Mouse (Mus musculus) mouse embryonic stem cell (cell line): ENCODE measurements around the gene Frrs1.

ENCODE experiments used
- in situ Hi-C, 2 experiments: fragments of 300-500 bp; cut with MboI; formaldehyde crosslinking; loops; 1 replicate in 1 of 2; 3 replicates in 1 of 2; pipeline ENCODE4 v1.14.3; 2019 to 2020; ENCODE audit warnings: low sequenced_read_pairs in 2 of 2, low pct_unique_long_range_greater_than_20kb in 1 of 2, mixed read lengths in 1 of 2; ENCODE audit not compliant: unreplicated experiment in 1 of 2

The Frrs1 gene

DNA sequence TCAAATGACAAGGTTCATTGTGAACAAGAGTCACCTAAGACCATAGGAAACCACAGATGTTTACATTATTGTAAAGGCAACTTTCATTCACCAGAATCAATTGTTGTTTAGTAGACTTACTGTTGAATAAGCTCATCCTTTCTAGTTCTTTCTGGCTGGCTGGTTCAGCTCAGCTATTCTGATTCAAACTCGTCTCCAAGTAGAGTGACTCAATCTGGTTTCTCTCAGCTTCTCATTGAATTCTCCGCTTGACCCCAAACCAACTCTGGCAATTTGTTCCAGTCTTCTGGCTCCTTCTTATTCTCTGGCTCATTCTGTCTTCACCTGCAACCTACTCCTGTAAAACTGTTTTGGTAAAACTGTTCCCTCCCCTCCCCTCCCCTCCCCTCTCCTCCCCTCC is 18.0 kb upstream of the Frrs1 start:
- in situ Hi-C loops = loop anchor here in 1 of 2 experiments (25.0 kb wide), 1 partner anchor 504 kb away; no protein-coding TSS in a partner anchor

DNA sequence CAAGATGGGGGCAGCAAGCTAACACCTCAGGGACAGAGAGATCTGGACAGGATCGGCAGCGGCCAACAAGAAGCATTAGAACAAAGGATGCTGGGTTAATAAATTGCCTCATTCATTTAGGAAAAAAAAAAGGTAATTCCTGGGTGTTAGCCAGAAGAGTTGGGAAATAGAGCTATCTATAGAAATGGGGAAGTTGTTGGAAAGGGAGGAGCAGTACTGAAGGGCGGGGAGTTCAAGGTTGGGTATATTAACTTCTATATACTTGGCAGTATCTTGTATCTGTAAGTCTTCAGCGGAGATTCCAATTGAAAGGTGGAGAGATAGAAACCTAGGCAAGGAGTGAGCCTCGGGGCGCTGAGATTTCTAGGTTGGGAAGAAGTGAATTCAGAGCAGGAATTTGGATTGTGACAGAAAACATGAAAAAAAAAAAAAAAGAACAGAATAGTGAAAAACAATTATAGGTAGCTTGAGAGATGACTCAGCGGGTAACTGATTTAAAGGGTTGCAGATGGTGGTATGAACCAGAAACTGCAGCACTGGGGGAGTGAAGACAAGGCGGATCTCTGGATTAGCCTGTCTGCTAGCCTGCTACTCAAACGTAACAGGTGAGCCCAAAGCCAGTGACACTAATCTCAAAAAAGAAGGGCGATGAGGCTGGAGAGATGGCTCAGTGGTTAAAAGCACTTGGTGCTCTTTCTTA is 14.2 kb upstream of the Frrs1 start:
- in situ Hi-C loops = loop anchor here in 1 of 2 experiments (25.0 kb wide), 1 partner anchor 508 kb away; no protein-coding TSS in a partner anchor

DNA sequence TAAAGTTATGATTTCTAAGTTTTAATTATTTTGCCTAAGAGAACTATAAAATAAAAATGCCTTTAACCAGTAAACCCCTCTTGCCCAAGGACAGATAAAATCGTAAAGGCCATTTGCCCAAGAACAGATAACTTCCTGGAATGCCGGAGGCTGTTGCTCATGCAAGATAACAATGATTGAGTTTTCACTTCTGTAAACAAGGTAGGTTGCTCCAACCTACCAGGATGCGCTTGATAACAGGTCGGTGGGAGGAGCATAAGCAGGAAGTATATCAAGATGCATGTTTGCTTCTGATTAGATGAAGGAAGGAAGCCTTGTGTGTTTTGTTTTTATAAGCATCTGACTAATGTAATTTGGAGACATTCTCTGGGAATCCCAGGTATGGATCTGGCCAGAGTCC is 13.2 kb upstream of the Frrs1 start:
- in situ Hi-C loops = loop anchor here in 1 of 2 experiments (25.0 kb wide), 1 partner anchor 509 kb away; no protein-coding TSS in a partner anchor

DNA sequence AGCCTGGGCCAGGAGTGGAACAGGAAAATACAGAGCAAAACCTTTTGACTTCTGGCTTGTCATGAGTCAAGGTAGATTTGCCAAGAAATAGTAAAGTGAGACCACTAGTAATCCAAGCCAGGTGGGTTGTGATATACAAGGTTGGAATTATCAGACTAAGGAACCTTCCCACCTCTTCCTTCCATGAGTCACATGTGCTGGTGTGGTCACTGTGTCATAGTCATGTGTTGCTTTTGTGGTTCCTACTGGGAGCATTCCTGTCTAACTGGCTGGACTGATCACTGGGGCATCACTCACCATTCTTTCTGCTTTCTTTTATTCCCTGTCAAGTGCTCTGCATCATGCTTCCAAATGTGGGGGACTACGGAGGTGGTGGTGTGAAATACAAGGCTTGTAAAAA is 11.2 kb upstream of the Frrs1 start:
- in situ Hi-C loops = loop anchor here in 1 of 2 experiments (25.0 kb wide), 1 partner anchor 511 kb away; no protein-coding TSS in a partner anchor

DNA sequence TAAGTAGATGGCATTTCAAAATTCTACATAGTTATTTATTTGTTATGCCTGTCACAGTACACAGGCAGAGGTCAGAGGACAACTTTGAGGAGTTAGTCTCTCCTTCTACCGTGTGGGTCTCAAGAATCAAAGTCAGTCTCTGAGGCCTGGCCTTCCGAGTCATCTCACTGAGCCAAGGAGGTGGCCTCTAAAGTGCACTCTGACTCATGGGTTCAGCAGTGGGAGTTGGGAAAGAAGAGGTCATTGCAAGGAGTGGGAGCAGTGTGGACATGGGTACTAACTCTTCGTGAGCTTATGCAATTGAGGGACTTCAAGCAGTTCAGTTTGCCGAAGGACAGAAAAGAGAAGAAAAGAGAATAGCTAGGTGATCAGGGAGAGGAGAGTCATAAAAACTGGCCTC is 10.3 kb upstream of the Frrs1 start:
- in situ Hi-C loops = loop anchor here in 1 of 2 experiments (25.0 kb wide), 1 partner anchor 512 kb away; no protein-coding TSS in a partner anchor

DNA sequence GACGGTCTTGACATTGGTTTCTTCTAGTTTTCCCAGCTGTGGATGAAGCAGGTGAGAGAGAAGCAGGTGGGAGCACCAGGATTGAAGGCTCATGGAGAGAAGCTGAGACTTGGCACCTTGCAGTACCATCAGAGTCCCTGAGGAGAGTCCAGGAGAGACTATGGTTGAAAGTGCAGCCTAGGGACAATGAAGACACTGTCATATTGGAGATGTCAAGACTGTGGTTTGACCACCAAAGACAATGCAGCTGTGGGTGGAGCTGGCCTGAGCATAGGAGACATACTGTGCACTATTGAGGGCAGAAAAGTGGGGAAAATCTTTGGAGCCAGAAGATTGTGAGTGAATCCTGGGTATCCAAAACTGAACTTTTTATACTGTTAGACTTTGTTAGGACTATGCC is 8.9 kb upstream of the Frrs1 start:
- in situ Hi-C loops = no loop called here

DNA sequence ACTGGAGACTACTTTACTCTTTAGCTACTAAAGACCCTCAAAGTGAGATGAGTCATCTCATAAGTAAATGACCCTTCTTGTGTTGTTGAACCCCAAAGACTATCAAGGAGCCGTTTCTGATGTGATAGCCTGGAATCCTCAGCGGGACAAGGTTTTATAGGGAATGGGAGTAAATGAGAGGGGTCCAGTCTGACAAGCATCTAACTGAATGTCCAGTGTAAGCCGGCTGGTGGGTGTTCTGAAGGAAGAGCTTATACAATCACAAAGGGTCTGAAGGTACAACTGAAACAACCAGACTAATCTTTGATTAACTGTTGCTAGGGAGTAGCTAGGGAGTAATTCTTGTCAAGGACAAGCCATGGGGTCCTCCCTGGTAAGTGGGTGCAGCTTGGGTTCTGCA is 6.8 kb upstream of the Frrs1 start:
- in situ Hi-C loops = no loop called here

DNA sequence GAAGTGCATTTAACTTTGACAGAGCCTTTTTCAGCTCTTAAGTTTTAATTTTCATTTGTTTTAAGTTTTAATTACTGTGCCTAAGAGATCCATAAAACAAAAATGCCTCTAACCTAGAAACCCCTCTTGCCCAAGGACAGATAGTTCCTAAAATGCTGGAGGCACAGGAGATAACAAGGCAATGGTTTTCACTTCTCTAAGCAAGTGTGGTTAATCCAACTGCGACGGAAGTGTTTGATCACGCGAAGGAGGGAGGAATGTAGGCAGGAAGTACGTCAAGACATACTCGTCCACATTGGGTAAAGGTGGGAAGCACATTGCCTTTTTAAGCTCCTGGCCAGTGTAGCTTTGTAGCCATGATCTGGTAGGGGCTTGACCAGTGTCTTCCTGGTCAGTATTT is 1.7 kb upstream of the Frrs1 start:
- in situ Hi-C loops = no loop called here

DNA sequence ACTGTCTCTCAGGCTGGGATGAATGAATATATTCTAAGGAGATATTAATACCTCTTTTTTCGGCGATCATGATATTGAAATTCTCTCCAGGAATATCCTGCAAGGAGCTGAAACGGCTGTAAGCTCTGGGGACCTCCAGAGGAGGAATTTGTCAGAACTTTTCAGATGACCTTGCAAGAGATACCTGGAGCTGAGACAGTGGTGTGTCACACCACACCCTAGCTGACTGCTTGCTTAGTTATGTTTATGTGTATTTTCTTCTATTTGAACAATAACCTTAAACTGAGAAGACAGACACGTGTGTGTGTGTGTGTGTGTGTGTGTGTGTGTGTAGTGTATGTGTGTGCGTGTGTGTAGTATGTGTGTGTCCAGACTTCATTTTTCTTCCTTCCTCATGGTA is 488 bp downstream of the Frrs1 start:
- in situ Hi-C loops = no loop called here

DNA sequence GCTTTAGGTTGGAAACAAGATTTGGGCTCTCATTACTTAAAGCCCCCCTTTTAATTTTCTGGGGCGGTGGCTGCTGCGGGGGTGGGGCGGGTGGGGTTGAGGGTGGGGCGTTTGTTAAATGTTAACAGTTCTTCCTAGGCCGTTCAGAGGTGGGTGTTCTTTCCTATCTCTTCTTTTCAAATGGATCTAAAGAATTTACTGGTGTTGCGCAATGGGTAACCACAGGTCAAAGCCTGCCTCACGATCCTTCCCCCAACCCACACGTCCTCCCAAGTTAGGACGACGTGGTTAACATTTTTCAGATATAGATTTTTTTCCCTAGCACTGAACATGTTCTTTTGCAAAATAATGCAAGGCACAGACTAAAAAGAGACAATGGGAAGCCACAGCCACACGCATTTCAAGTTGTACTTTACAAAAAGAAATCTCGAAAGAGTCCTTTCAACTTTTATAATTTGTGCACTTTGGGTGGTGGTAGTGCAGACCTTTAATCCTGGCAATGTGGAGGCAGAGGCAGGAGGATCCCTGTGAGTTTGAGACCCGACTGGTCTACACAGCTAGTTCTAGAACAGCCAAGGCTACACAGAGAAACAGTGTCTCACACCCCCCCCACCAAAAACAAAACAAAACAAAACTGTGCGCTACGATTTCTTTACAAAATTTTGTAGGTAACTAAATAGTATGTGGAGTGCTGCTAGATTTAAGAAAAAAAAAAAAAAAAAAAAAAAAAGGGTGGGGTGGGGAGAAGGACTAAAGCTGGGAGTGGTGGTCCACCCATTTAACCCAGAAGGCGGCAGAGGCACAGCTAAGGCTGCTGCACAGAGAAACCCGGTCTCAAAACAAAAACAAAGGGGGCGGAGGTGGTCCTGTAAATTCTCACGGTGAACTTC is 1.3 kb downstream of the Frrs1 start:
- in situ Hi-C loops = no loop called here

DNA sequence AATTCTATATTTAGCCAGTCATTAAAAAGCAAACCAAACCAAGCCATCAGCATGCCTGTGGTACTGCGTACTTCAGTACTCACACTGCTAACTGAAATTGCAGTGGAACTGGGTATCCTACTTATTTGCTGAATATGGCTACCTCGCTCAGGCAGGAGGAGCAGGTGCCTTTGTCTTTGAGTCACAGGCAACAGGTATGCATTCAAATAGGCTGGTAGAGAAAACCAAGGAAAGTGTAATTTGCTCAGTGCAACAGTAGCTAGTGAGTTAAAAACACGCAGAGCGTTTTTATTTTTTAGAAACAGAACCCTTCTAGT is 1.9 kb downstream of the Frrs1 start:
- in situ Hi-C loops = no loop called here

DNA sequence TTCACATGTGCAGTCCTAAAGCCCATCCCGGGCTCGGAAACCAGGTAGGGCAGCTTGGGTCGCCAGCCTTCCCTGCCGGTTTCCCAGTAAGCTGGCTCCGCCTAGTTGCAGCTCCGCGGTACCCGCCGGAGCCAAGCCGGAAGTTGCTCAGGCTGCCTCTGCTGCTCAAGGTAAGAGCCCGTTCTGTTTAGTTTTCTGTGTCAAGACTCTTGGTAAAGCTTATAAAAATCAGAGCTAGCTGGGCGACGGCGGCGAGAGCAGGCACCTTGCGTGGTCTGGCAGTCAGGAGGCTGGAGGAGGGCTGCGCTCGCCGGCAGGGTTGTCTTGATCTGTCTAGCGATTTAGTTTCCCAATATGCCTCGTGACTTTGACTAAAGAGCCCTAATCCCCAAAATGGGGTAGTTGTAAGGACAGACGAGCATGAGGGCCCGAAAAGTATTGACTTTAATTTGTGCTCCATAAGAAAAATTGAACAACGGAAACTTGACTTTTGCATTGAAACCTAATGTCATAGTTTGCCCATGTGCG is 2.3 kb downstream of the Frrs1 start:
- in situ Hi-C loops = no loop called here

DNA sequence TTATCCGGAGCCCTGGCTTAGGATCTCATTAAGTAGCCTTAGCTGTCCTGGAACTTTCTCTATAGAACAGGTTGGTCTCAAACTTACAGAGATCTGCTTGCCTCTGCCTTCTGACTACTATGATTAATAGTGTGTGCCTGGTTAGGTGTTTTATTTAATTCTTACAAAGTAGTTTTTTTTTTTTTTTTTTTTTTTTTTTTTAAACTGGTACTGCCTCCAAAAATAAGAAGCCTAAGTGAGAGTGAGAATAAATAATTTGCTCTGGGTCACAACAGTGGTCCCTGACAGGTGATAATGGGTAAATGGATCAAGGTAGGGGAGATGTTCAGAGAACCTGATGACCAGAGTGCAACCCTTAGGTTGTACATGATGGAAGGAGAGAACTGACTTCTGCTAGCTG is 3.4 kb downstream of the Frrs1 start:
- in situ Hi-C loops = no loop called here

DNA sequence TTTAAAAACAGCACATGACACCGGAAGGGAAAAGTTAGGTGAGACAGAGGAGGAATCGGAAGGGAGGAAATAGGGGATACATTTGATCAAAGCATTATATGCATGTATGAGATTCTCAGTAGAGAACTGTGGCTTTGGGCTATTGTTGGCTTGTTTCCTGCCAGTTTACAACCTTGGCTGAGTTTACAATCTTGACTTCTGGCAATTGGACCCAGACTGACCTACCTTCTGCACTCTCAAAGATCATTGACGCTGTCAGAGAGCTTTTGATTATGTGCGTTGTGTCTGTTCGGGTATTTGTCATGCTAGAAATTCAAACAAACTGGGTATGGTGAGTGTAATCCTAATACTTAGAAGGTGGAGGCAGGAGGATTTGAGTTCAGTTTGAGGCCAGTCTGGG is 5.2 kb downstream of the Frrs1 start:
- in situ Hi-C loops = no loop called here

DNA sequence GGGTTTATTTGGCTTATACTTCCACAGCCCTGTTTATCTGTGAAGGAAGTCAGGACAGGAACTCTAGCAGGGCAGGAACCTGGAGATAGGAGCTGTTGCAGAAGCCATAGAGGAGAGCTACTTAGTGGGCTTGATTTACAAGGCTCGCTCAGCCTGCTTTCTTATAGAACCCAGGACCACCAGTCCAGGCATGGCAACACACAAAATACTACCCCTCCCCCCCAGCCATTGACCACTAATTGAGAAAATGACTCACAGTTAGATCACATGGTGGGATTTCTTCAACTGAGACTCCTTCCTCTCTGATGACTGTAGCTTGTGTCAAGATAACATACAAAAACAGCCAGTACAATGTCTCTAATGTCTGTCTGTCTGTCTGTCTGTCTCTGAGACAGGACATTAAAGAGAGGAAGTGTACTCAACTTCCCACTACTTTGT is 6.0 kb downstream of the Frrs1 start:
- in situ Hi-C loops = no loop called here

DNA sequence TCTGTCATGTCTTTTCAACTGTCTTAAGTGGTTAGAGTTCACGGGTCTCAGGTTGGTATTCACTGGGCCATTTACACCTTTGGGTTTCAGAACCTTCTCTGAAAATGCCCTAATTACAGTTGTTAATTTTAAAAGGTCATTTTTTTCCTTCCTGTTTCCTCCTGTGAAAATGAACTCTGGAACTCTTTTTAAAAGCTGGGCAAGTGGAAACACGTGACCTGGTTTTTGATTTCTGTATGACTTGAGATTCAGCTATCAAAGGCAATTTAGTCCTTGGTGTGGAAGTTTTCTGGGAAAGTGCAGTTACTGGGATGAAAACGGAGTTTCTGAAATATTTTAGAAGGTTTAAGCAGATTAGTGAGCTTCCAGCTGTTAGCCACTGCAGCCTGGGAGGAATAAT is 11.1 kb downstream of the Frrs1 start:
- in situ Hi-C loops = no loop called here

DNA sequence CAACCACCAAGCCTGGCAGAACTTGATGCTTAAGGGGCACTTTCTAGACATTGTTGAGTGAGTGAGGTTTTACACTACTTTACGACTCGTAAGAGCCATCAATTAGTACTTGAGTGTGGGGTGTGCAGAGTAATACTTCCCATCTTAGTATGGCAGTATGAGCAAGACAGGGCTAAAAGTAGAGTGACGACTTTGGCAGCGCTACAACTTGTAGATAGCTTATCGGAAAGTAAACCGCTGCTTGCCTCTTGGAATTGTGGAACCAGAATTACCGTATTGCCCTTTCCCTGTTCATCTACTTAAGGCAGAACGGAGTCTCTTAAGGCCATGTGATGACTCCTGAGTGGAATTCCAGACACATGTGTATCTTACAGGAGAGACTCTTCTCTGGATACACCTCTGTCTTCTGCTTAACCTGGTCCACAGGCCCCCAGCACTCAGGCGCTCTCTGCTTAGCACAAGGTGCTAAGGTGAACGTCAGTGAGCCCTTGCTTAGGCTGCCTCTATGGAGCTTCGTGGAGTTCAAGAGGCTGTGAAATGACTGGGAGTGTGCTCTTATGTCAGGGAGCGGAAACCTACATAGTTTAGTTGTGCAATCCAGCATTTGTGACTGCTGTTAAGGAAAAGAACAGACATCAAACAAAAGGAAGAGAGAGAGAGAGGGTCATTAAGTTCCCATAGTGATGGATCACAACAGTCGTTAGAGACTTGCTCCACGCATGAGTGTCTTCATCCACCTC is 23.1 kb downstream of the Frrs1 start:
- in situ Hi-C loops = no loop called here

DNA sequence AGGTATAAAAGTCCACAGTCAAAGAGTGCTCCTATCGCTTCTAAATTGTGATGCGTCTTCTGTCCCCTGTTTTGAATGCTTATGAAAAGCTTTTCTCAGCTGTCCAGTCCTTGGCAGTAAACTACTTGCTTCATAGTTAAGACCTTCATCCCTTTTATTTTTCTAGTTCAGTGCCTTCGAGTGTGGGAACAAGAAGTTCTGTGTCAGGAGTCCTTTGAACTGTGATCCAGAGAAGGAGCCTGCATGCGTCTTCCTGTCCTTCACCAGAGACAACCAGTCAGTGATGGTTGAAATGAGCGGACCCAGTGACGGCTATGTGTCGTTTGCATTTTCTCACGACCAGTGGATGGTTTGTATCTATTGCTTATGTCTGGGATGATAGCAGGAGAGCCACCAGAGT is 25.7 kb downstream of the Frrs1 start:
- in situ Hi-C loops = no loop called here

DNA sequence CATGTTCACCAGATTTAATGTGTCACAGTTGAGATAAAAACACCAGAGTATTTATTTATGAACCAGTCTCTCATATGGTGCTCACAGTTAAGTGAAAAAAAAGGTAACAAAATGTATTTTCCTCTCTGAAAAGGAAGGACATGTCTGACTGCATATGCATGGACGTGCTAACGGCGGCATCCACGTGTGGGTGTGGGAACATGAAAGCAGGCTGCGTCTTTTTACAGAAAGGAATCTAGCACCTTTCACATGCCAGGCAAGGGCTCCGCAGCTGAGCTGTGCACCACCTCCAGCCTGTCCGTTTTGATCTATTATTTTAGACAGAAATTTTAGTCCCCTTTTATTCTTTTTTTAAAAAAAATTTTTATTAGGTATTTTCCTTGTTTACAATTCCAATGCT is 30.1 kb downstream of the Frrs1 start:
- in situ Hi-C loops = no loop called here
